Mouse (Mus musculus) heart, embryonic 11.5 days (tissue): ENCODE data around the gene Sh3bp4. TPM values are rescaled to one million over a fixed set of nuclear protein-coding genes. Genes with fewer than 3 reads are reported as not detected.

Source experiments
- ATAC-seq: fragments of 200-750 bp; cut with Nextera tagmentation; replicated peaks from 2 replicates; pipeline ENCODE4 v1.8.0; 2017; ENCODE audit warnings: moderate library complexity; ENCODE audit not compliant: insufficient number of reproducible peaks, low FRiP score, low TSS enrichment
- H3K27ac ChIP-seq: fragments of 300-500 bp; sonication (generic); 2 replicates; pipeline ENCODE4 v1.5.1; 2014; ENCODE audit warnings: mild to moderate bottlenecking, low read depth, low read length
- H3K27me3 ChIP-seq: fragments of 300-500 bp; sonication (generic); 2 replicates; pipeline ENCODE4 v1.6.1; 2014; ENCODE audit warnings: mild to moderate bottlenecking, low read length, mixed read lengths; ENCODE audit not compliant: control insufficient read depth, insufficient read depth
- H3K36me3 ChIP-seq: fragments of 300-500 bp; sonication (generic); 2 replicates; pipeline ENCODE4 v1.6.1; 2014; ENCODE audit warnings: mild to moderate bottlenecking, low read length, moderate library complexity, mixed read lengths; ENCODE audit not compliant: control insufficient read depth, insufficient read depth
- H3K4me1 ChIP-seq: fragments of 300-500 bp; sonication (generic); 2 replicates; pipeline ENCODE4 v1.6.1; 2014; ENCODE audit warnings: low read length; ENCODE audit not compliant: control insufficient read depth, insufficient read depth
- H3K4me2 ChIP-seq: fragments of 300-500 bp; sonication (generic); 2 replicates; pipeline ENCODE4 v1.6.1; 2014; ENCODE audit warnings: mild to moderate bottlenecking, moderate library complexity
- H3K4me3 ChIP-seq: fragments of 300-500 bp; sonication (generic); 2 replicates; pipeline ENCODE4 v1.5.1; 2014; ENCODE audit warnings: low read depth, low read length
- H3K9ac ChIP-seq: fragments of 300-500 bp; sonication (generic); 2 replicates; pipeline ENCODE4 v1.6.1; 2014; ENCODE audit warnings: mild to moderate bottlenecking, low read depth, low read length, moderate library complexity
- H3K9me3 ChIP-seq: fragments of 300-500 bp; sonication (generic); replicated peaks from 2 replicates; pipeline ENCODE4 v1.6.1; 2016; ENCODE audit warnings: low read length; ENCODE audit not compliant: control insufficient read depth
- WGBS: fragments of 180-500 bp; shearing (Covaris S2); extraction: QIAGEN DNeasy Blood & Tissue Kit; methylation state at CpG from one replicate; pipeline ENCODE4 v1.1.7; 2014; ENCODE audit not compliant: insufficient replicate concordance; 5-methylcytosine and 5-hydroxymethylcytosine counted together
- polyA plus RNA-seq: library from polyadenylated mRNA; unstranded; fragments of >200 nt; fragmentation: Nextera tagmentation; extraction: Ambion mirVana; gene quantifications from 2 replicates; pipeline ENCODE4 v1.2.1, GENCODE M21; 2014

The Sh3bp4 gene
- polyA plus RNA-seq, 1 experiment from 2014 or later = 15.3 TPM

GRCm38 (mm10) chr1:89133266-89133665, 63.1 kb downstream of the Sh3bp4 start:
- WGBS = 65% methylated on average over 4 of the region's 4 CpGs
- no peak overlapping the region for H3K27ac ChIP-seq
- no peak for ATAC-seq
- no peak overlapping the region for H3K9ac ChIP-seq
- no peak overlapping the region for H3K4me2 ChIP-seq
- no peaks in the 10 kb centered on the region for H3K36me3 ChIP-seq
- H3K9me3 ChIP-seq = no peaks in the 10 kb centered on the region
- H3K4me3 ChIP-seq = no peak overlapping the region
- H3K27me3 ChIP-seq = no peaks in the 10 kb centered on the region
- peaks cover 33% of the 10 kb centered on the region for H3K4me1 ChIP-seq

- Histone ChIP-seq H3K4me1 (peaks cover 38% of the 10 kb centered on the region), H3K9me3 (no peaks in the 10 kb centered on the region), H3K27ac (no peak overlapping the region), H3K9ac (no peak overlapping the region), H3K27me3 (no peaks in the 10 kb centered on the region), H3K36me3 (no peaks in the 10 kb centered on the region), H3K4me2 (no peak overlapping the region), H3K4me3 (no peak overlapping the region)
- ATAC-seq = no peak
- 75% methylated on average over 4 of the region's 4 CpGs for WGBS
Measured at GRCm38 (mm10) chr1:89133717-89134116, 63.5 kb downstream of the Sh3bp4 start.

- H3K27me3 ChIP-seq = no peaks in the 10 kb centered on the region
- H3K36me3 ChIP-seq = peaks cover 2% of the 10 kb centered on the region; the same call in 1 of the 2 replicates
- H3K4me2 ChIP-seq = no peak overlapping the region
- no peaks in the 10 kb centered on the region for H3K9me3 ChIP-seq
- 72% methylated on average over 13 of the region's 13 CpGs for WGBS
- H3K9ac ChIP-seq = no peak overlapping the region
- H3K4me3 ChIP-seq = no peak overlapping the region
- H3K27ac ChIP-seq = no peak overlapping the region
- ATAC-seq = no peak
- H3K4me1 ChIP-seq = peaks cover 35% of the 10 kb centered on the region
Measured at GRCm38 (mm10) chr1:89136089-89136811, 66.0 kb downstream of the Sh3bp4 start.

- H3K9ac ChIP-seq = no peak overlapping the region
- no peak overlapping the region for H3K27ac ChIP-seq
- H3K4me3 ChIP-seq = no peak overlapping the region
- no peaks in the 10 kb centered on the region for H3K27me3 ChIP-seq
- H3K4me1 ChIP-seq = peaks cover 25% of the 10 kb centered on the region
- H3K9me3 ChIP-seq = no peaks in the 10 kb centered on the region
- no peak overlapping the region for H3K4me2 ChIP-seq
- 85% methylated on average over 12 of the region's 13 CpGs for WGBS
- ATAC-seq = no peak
- H3K36me3 ChIP-seq = peaks cover 2% of the 10 kb centered on the region; the same call in 1 of the 2 replicates
Measured at GRCm38 (mm10) chr1:89137086-89137816, 67.0 kb downstream of the Sh3bp4 start.

GRCm38 (mm10) chr1:89138316-89138715, 68.1 kb downstream of the Sh3bp4 start:
- 47% methylated on average over 5 of the region's 5 CpGs for WGBS
- no peak for ATAC-seq
- Histone ChIP-seq H3K4me2 (no peak overlapping the region), H3K9ac (no peak overlapping the region), H3K4me3 (no peak overlapping the region), H3K4me1 (peaks cover 19% of the 10 kb centered on the region), H3K36me3 (peaks cover 2% of the 10 kb centered on the region; the same call in 1 of the 2 replicates), H3K9me3 (no peaks in the 10 kb centered on the region), H3K27me3 (no peaks in the 10 kb centered on the region), H3K27ac (no peak overlapping the region)

GRCm38 (mm10) chr1:89140113-89140512, 69.9 kb downstream of the Sh3bp4 start:
- Histone ChIP-seq H3K4me3 (no peak overlapping the region), H3K4me2 (no peak overlapping the region), H3K9ac (no peak overlapping the region), H3K9me3 (no peaks in the 10 kb centered on the region), H3K27ac (no peak overlapping the region), H3K27me3 (no peaks in the 10 kb centered on the region), H3K4me1 (peaks cover 14% of the 10 kb centered on the region), H3K36me3 (peaks cover 16% of the 10 kb centered on the region)
- 87% methylated on average over 9 of the region's 9 CpGs for WGBS
- no peak for ATAC-seq

GRCm38 (mm10) chr1:89151071-89151470, 80.9 kb downstream of the Sh3bp4 start:
- Histone ChIP-seq H3K9ac (no peak overlapping the region), H3K4me1 (0 out of 2 replicates have a peak, but pooled peaks cover 3% of the 10 kb centered on the region), H3K4me2 (no peak overlapping the region), H3K36me3 (peaks cover 13% of the 10 kb centered on the region), H3K9me3 (no peaks in the 10 kb centered on the region), H3K27ac (no peak overlapping the region), H3K4me3 (no peak overlapping the region), H3K27me3 (no peaks in the 10 kb centered on the region)
- WGBS = 72% methylated on average over 7 of the region's 7 CpGs
- ATAC-seq = no peak

GRCm38 (mm10) chr1:89152576-89152975, 82.4 kb downstream of the Sh3bp4 start:
- Histone ChIP-seq H3K27ac (no peak overlapping the region), H3K9ac (no peak overlapping the region), H3K4me3 (no peak overlapping the region), H3K27me3 (no peaks in the 10 kb centered on the region), H3K4me2 (no peak overlapping the region), H3K9me3 (no peaks in the 10 kb centered on the region), H3K36me3 (peaks cover 9% of the 10 kb centered on the region), H3K4me1 (0 out of 2 replicates have a peak, but pooled peaks cover 3% of the 10 kb centered on the region)
- ATAC-seq = no peak
- WGBS = 78% methylated on average over 7 of the region's 7 CpGs
